Mouse (Mus musculus) lung, embryonic 14.5 days (tissue): ENCODE measurements at regions not wholly inside any gene's neighbourhood (a gene's known extent, or its start where the extent isn't known, plus 50 kb on each side); places are given as distances from the start of the nearest gene placed in this dataset.

Experiments
- ATAC-seq: fragments of 200-750 bp; cut with Nextera tagmentation; 2 replicates; pipeline ENCODE4 v1.8.0; 2017; ENCODE audit warnings: mild to moderate bottlenecking, moderate TSS enrichment, moderate library complexity; ENCODE audit not compliant: insufficient read depth
- DNase-seq: peaks from one replicate; pipeline ENCODE4 v3.0.0-alpha.2; 2015
- H3K27ac ChIP-seq: fragments of 300-500 bp; sonication (generic); 2 replicates; pipeline ENCODE4 v1.5.1; 2014; ENCODE audit warnings: low read depth, mild to moderate bottlenecking, moderate library complexity
- H3K27me3 ChIP-seq: fragments of 300-500 bp; sonication (generic); 2 replicates; pipeline ENCODE4 v1.6.1; 2014; ENCODE audit warnings: low read length, control low read depth; ENCODE audit not compliant: insufficient read depth
- H3K36me3 ChIP-seq: fragments of 300-500 bp; sonication (generic); 2 replicates; pipeline ENCODE4 v1.6.1; 2014; ENCODE audit warnings: control low read depth; ENCODE audit not compliant: insufficient read depth
- H3K4me1 ChIP-seq: fragments of 300-500 bp; sonication (generic); 2 replicates; pipeline ENCODE4 v1.6.1; 2014; ENCODE audit warnings: antibody characterized with exemption, control low read depth; ENCODE audit not compliant: insufficient read depth
- H3K4me2 ChIP-seq: fragments of 300-500 bp; sonication (generic); 2 replicates; pipeline ENCODE4 v1.6.1; 2014; ENCODE audit warnings: mild to moderate bottlenecking
- H3K4me3 ChIP-seq: fragments of 300-500 bp; sonication (generic); 2 replicates; pipeline ENCODE4 v1.5.1; 2014; ENCODE audit warnings: low read depth, low read length
- H3K9ac ChIP-seq: fragments of 300-500 bp; sonication (generic); 2 replicates; pipeline ENCODE4 v1.6.1; 2014
- H3K9me3 ChIP-seq: fragments of 300-500 bp; sonication (generic); 2 replicates; pipeline ENCODE4 v1.6.1; 2016; ENCODE audit warnings: low read depth, low read length, control low read depth
- CTCF ChIP-seq: IDR thresholded peaks from 2 replicates; pipeline ENCODE4 v1.5.1; 2016; ENCODE audit warnings: antibody characterized with exemption, low read depth
- WGBS: fragments of 180-500 bp; shearing (Covaris S2); extraction: QIAGEN DNeasy Blood & Tissue Kit; methylation state at CpG from one replicate; pipeline ENCODE4 v1.1.7; 2014; 5-methylcytosine and 5-hydroxymethylcytosine counted together

DNA sequence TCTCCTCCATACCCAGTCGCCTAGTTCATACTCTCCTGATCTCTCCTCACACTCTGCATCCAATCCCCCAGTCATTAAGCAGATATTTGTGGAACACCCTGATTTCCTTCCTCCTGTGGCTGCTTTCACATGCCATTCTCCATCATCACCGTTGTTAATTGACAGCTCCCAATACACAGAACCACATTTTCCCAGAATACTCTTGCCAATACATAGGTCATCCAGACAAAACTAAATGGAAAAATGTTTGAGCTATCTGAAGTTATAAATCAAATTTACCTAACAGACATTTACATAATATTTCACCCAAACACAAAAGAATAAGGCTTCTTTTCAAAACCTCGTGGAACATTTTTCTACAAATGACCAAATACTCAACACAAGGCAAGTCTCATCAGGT, 992.7 kb downstream of the Slc22a22 start:
- TF ChIP-seq CTCF, result no peak
- 74% methylated on average over 3 of the region's 3 CpGs for WGBS
- ATAC-seq (no peak), DNase-seq (no peak)
- Histone ChIP-seq H3K27ac (no peak overlapping the region), H3K9ac (no peak overlapping the region), H3K36me3 (no peaks in the 10 kb centered on the region), H3K4me3 (no peak overlapping the region), H3K4me2 (no peak overlapping the region), H3K27me3 (no peaks in the 10 kb centered on the region), H3K4me1 (no peaks in the 10 kb centered on the region), H3K9me3 (no peaks in the 10 kb centered on the region)

DNA sequence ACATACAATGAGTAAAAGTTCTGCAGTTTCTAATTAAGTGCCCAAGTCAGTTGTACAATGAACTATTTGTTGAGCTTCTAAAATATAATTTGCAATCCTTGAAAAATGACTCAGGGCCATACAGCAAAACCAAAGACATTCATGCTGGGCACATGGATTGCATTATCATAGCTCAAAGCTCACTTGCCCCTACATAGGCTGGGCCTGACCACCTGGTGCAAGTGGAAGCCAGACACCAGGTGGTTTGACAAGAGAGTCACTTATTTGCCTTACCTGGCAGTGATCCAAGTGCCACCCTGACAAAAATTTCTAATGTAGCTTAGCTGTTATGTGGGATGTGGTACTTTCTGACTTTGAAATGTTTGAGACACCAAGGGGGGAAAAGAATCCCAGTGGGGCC, 997.7 kb downstream of the Slc22a22 start:
- ATAC-seq (no peak), DNase-seq (peak; percentile 32)
- Histone ChIP-seq H3K4me2 (no peak overlapping the region), H3K9me3 (no peaks in the 10 kb centered on the region), H3K27me3 (no peaks in the 10 kb centered on the region), H3K36me3 (no peaks in the 10 kb centered on the region), H3K9ac (no peak overlapping the region), H3K4me1 (no peaks in the 10 kb centered on the region), H3K27ac (no peak overlapping the region), H3K4me3 (no peak overlapping the region)
- no peak for TF ChIP-seq CTCF

DNA sequence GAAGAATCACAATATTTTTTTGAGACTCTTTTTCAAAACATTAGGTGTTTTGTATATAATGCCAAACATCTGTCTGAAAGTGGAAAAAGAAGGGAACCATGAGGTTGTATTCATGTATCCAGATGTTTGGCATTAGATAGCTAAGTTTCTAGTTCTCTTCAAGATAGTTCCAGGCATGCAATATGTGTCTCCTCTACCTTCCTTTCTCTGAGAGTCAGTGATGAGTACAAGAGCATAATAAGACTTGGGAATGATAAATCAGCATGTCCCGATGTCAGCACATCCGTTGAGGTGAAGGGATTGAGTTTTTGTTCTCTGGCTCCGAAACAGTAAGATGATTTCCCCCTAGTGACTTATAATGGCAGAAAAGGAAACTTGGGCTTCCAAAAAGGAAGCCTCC, 998.4 kb downstream of the Slc22a22 start:
- peak; percentile 41; the same call in 1 of the 2 replicates for ATAC-seq
- TF ChIP-seq CTCF, result no peak
- DNase-seq, result peak; percentile 51
- H3K9me3 ChIP-seq, result no peaks in the 10 kb centered on the region
- H3K27me3 ChIP-seq, result no peaks in the 10 kb centered on the region
- no peak overlapping the region for H3K4me2 ChIP-seq
- no peak overlapping the region for H3K9ac ChIP-seq
- no peaks in the 10 kb centered on the region for H3K4me1 ChIP-seq
- no peak overlapping the region for H3K4me3 ChIP-seq
- no peaks in the 10 kb centered on the region for H3K36me3 ChIP-seq
- WGBS, result 55% methylated on average over 3 of the region's 3 CpGs
- H3K27ac ChIP-seq, result no peak overlapping the region; the same call in 1 of the 2 replicates

DNA sequence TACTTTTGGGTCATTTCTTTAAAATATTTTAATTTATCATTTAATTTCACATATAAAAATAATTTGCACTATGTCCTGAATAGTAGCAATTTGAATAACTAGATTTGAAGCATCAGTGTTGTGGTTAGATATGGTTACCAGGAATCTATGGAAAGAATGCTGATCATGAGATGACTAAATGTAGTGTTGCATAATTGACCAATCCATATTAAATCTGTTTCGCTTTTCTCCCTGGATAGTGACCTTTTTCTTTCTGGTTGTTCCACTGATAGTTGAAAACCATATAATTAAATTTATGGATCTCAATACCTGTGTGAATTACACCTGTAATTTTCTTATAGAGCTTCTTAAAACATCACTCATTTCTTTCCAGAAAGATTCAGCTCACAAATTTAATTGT, 1003.7 kb downstream of the Slc22a22 start:
- H3K4me2 ChIP-seq, result no peak overlapping the region
- no peak for TF ChIP-seq CTCF
- no peak overlapping the region for H3K4me3 ChIP-seq
- no peak overlapping the region for H3K9ac ChIP-seq
- H3K36me3 ChIP-seq, result no peaks in the 10 kb centered on the region
- no peaks in the 10 kb centered on the region for H3K27me3 ChIP-seq
- H3K9me3 ChIP-seq, result no peaks in the 10 kb centered on the region
- 84% methylated on average over 1 of the region's 1 CpGs for WGBS
- no peak for ATAC-seq
- no peak for DNase-seq
- no peak overlapping the region for H3K27ac ChIP-seq
- H3K4me1 ChIP-seq, result no peaks in the 10 kb centered on the region

DNA sequence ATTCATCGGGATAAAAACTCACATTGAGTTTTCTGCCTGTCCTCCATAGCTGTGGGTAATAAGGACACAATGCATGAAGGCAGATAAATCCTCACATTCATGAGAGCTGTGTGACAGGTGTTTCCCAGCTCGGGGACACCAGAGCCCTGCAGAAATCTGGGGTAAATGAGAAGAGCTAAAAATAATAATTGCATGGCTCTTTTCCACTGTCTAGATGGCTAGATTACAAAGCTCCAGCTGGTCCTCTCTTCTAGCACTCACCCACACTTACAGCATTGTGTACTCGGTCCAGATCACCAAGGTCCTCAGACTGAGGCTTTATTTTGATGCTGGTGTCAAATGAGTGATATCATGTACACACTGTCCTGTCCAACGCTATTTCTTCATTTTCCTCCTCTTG, 1025.5 kb downstream of the Slc22a22 start:
- peak; percentile 51 for DNase-seq
- H3K27ac ChIP-seq, result no peak overlapping the region
- H3K4me3 ChIP-seq, result no peak overlapping the region
- peak; percentile 83; the same call in 1 of the 2 replicates for ATAC-seq
- no peaks in the 10 kb centered on the region for H3K36me3 ChIP-seq
- H3K9me3 ChIP-seq, result no peaks in the 10 kb centered on the region
- no peaks in the 10 kb centered on the region for H3K27me3 ChIP-seq
- H3K9ac ChIP-seq, result no peak overlapping the region
- TF ChIP-seq CTCF, result no peak
- H3K4me1 ChIP-seq, result no peaks in the 10 kb centered on the region
- no peak overlapping the region for H3K4me2 ChIP-seq
- 31% methylated on average over 4 of the region's 4 CpGs for WGBS

DNA sequence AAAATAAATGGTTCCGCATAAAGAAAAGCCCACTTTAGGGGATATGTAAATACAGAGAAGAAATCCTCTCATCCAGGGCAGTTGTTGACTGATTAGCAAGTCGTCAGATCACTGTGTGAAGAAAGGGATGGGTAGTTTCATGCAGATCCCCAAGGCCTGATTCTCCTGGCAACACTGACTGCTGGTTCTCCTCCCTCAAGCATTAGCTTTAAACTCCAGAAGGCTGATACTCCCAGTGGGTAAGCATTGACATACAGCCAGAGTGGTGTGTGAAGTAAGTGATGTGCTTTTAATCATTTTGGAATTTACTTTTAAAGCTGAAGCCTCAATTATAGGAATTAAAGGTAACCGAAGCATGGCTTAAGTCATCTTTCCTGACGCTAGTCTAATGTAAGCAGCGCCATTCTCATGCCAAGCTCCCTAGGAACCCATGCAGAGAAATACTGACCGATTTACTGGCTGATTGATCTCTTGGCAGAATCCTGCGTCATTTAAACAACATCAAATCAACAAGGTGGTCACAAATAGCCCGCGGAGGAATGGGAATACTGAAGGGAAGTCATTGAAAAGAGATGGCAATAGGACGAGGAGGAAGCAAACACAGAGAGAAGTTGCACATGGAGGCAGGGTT, 1029.3 kb downstream of the Slc22a22 start:
- 67% methylated on average over 10 of the region's 10 CpGs for WGBS
- TF ChIP-seq CTCF, result no peak
- no peak overlapping the region for H3K9ac ChIP-seq
- no peak overlapping the region for H3K27ac ChIP-seq
- no peaks in the 10 kb centered on the region for H3K4me1 ChIP-seq
- H3K4me2 ChIP-seq, result no peak overlapping the region
- ATAC-seq (no peak), DNase-seq (no peak)
- no peak overlapping the region for H3K4me3 ChIP-seq
- no peaks in the 10 kb centered on the region for H3K36me3 ChIP-seq
- no peaks in the 10 kb centered on the region for H3K27me3 ChIP-seq
- H3K9me3 ChIP-seq, result no peaks in the 10 kb centered on the region

DNA sequence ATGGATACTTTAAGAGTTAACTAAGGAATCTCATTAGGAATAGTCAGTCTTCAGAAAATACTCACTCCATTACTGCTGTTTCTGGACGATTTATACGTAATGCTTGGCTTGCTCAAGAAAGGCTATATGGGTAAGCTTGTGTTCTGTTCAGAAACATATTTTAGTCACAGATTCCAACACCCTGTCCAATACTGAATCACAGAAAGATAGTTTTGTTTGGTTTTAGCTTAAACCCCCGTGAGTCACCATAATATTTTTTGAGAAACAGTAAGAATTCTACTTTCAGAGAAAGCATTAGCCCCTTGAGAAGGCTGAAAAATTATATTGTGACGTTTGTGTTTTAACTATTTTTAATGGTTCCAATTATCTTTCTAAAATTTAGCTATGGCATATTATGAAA, 1037.3 kb downstream of the Slc22a22 start:
- WGBS, result 61% methylated on average over 4 of the region's 4 CpGs

DNA sequence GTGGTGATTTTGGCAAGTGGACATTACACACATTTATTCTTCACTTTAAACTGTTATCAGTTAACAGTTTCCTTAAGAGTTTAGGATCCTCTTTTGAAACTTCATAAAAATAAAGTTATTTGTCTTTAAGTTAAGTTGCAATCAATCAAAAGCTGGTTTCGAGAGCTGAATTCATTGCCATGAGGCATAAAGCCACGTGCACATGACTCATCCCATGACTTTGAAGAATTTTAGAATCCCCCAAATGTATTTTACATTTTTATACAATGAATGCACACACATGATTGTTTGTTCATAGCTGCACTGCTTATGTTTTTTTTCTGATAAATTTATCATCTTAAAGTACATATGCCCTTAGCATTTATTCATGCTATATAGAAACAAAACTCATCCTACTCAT, 1039.1 kb downstream of the Slc22a22 start:
- Histone ChIP-seq H3K4me1 (no peaks in the 10 kb centered on the region), H3K4me3 (no peak overlapping the region), H3K27ac (no peak overlapping the region), H3K4me2 (no peak overlapping the region), H3K36me3 (no peaks in the 10 kb centered on the region), H3K9me3 (no peaks in the 10 kb centered on the region), H3K9ac (no peak overlapping the region), H3K27me3 (no peaks in the 10 kb centered on the region)
- DNase-seq, result no peak
- ATAC-seq, result no peak
- WGBS, result 68% methylated on average over 2 of the region's 2 CpGs
- no peak for TF ChIP-seq CTCF

More for the DNA sequence above, 1037.3 kb downstream of the Slc22a22 start:
- DNase-seq, result no peak
- ATAC-seq, result no peak
- no peaks in the 10 kb centered on the region for H3K27me3 ChIP-seq
- no peak overlapping the region for H3K4me2 ChIP-seq
- no peak for TF ChIP-seq CTCF
- H3K4me1 ChIP-seq, result no peaks in the 10 kb centered on the region
- no peak overlapping the region for H3K9ac ChIP-seq
- no peaks in the 10 kb centered on the region for H3K9me3 ChIP-seq
- H3K4me3 ChIP-seq, result no peak overlapping the region
- H3K27ac ChIP-seq, result no peak overlapping the region
- no peaks in the 10 kb centered on the region for H3K36me3 ChIP-seq
